Mouse (Mus musculus): ENCODE data around the gene Cse1l. TPM values are rescaled to one million over a fixed set of nuclear protein-coding genes. Genes with fewer than 3 reads are reported as not detected.

Cse1l gene
- total RNA-seq, 2 experiments from 2014 or later: 47.5 to 53.6 TPM

DNA sequence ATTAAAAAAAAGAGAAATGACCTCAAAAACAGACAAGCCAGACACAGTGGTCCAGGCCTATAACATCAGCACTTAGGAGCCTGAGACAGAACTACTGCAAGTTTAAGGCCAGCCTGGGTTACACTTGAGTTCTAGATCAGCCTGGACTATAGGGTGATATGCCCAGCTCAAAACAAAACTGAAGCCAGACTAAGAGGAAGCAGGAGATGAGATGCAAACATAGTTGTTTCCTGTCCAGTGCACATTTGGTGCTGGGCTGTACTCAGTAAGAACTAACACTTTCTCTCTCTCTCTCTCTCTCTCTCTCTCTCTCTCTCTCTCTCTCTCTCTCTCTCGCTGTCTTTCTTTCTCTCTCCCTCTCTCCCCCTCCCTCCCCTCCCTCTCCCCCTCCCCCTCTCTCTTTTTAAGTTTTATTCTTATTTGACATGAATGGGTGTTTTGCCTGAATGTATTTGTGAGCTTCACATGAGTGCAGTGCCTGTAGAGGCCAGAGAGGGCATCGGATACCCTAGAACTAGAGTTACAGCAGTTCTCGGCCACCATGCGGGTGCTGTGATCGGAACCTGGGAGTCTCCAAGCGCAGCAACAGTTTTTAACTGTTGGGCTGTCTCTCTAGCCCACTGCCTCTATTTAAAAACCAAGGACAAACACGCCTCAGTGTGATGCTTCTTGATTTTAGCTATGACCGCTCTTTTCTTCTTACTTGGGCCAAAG is 4.9 kb upstream of the Cse1l start:
- no peak for DNase-seq

DNA sequence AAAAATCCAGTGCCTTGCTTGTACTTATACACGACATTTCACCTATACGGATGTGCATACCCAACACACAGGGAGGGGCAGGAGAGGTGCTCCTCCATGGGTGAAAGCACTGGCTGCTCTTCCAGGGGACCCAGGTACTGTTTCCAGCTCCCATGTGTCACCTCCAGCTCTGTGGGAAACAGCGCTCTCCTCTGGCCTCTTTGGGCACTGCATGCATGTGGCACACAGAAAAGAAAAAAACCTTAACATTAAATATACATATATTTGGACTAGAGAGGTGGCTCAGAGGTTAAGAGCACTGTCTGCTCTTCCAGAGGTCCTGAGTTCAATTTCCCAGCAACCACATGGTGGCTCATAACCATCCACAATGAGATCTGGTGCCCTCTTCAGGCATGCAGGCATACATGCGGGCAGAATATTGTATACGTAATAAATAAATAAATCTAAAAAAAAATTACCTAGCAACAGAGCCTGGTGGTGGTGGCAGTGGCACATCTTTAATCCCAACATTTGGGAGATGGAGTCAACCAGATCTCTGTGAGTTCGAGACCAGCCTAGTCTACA is 2.0 kb upstream of the Cse1l start:
- DNase-seq: no peak

DNA sequence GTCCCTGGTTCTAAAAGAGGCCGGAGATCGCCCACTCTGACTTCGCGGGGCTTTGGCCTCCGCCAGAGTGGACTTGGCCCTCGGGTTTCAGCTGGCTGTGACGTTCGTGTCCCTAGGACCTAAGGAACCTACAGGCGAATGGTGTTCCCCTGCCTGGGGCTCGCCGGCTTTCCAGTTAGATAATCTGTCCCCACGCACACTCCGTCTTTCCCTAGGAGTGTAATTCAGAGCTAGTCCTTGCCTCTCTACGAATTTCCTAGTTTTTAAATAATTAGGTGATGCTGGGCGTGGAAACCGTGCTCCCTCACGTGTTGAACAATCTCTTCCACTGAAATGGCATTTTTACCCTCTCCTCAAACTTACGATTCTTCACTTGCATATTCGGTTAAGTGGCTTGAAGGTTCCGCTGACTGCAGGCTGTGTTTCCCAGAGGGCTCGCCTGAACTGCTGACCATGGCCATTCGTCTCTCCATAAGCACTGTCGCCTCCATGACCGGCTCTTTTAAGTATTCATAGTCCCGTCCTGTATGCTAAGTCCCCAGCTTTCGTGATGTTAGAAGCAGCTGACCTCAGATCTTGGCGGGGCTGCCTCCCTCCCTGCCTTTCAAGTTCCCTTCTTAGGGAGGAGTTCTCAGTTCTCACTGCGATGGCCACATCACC is 813 bp downstream of the Cse1l start:
- DNase-seq: peak; percentile 19

DNA sequence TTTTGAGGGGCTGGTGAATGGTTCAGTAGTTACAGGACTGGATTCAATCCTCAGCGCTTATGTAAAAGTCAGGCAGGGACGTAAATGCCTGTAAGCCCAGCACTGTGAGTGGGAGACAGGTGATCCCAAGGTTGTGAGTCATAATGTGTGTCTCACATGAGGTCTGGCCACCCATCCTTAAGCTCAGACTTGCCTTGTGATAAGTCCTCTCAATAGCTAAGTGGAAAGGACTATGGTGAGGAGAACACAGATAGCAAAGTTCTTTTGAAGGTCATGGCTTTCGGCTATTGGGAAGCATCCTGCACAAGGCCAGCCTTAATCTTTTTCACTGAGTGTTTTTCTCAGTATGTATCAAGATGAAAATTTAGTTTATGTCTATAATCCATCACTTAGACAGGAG is 3.9 kb downstream of the Cse1l start:
- DNase-seq: no peak

DNA sequence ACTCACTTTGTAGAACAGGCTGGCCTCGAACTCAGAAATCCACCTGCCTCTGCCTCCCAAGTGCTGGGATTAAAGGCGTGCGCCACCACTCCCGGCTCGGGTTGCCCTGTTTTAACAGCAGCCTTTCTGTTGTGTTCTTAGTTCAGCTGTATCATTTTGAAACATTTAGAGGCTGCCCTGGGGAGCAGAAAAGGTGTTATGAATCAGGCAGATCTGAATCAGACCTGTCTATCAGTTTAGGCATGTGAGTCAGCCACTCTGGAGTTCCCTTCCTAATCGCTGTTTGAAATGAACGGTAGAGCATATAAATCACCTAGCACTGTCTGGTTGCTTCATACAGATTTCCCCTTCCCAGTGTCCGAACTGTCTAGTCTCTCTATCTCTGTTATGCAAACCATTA is 4.7 kb downstream of the Cse1l start:
- DNase-seq: no peak

DNA sequence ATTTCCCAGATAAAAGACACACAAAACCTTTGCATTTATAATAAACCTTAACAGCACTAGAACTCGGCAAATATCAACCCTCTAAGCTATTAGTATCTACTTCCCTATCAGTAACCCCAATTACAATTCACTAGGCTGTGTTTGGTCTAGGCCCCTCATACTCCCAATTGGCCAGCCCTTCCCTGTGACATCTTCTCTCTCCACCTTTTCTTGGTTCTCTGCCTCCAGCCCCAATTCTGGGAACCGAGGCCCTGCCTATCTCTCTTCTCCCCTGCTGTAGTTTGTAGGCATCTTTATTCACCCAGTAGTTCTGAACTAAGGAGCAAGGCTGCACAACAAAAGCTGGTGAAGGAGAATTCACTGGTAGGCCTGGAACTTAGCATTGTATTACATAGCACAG is 18.1 kb downstream of the Cse1l start:
- DNase-seq: no peak

DNA sequence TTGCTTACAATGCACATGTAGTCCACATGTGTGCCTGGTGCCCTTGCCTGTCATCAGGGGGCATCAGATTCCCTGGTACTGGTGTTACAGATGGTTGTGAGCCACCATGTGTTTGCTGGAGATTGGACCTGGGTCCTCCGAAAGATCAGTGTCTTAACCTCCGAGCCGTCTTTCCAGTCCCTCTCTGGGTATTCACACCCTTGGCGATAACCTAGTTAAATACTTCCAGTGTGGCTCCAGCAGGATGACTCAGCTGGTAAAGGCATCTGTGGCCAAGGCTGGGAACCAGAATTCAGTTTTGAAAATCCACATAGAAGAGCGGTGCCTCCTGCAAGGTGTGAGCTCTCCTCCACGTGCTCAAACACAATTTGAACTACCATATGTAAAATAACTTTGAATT is 28.1 kb downstream of the Cse1l start:
- DNase-seq: no peak

DNA sequence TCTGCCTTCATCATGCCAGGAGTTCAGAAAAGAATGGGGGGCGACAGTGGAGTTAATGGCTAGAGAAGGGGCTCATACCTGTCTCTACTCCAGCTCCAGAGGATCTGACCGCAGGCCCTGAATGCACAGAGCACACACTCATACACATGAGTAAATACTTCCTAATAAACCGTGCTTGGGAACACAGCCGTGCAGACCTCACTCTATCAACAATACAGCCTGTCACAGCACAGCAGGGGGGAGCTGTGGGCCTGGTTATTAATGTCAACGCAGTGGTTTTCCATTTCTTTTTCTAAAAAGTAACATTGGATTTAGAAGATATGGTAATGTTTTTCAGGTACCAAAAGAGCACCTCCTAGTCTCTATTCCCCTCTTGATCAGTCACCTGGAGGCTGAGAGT is 28.6 kb downstream of the Cse1l start:
- no peak for DNase-seq

DNA sequence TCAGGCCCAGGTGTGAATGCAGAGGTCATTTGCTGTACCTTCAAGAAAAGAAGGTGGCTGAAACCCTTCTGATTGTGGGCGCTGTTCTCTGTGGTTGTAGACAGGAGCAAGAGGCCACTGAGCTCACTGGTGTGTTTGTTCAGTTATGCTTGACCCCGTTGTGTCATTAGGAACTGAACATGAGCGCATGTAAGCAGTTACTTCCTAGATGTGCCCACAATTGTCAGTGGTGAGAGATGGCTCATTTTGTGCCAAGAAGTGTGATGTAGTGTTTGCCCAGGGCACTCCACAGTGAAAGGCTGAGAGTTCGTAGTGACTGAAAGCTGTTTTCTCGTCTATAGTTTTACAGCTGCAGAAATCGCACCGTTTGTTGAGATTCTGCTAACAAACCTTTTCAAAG is 29.7 kb downstream of the Cse1l start:
- no peak for DNase-seq

DNA sequence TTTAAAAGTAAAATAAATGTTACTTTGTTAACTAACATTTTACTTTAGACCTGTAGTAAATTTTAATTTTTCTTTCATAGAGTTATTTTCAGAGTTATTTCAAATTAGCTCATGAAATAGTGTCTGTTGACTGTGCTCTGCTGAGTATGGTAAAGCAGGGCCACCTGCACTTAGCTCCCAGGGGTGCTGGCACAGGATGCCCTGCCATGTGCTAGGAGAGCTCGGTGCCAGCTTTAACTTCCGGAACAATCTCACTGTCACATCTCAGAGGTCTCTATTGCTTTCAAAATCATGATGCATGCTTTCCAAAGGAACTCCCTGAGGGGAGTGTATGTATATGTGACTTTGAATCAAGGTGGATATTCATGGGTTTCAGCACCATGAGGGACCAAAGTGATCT is 30.3 kb downstream of the Cse1l start:
- DNase-seq: no peak

DNA sequence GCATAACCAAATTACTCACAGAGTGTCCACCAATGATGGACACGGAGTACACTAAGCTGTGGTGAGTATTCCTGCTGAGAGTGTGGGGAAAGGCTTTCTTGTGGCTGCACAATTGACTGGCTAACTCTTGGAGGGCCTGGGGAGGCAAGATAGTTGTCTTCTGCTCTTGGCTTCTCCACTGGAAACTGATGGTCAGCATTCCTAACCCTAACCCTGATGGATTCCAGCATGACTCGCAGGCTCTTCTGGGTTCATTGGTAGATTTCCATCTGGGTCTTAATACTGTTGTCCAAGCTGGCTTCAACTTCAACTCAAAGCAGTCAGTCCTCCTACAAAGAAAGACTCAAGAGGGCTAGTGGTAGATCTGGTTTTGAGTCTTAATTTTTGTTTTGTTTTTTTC is 37.3 kb downstream of the Cse1l start:
- DNase-seq: no peak

DNA sequence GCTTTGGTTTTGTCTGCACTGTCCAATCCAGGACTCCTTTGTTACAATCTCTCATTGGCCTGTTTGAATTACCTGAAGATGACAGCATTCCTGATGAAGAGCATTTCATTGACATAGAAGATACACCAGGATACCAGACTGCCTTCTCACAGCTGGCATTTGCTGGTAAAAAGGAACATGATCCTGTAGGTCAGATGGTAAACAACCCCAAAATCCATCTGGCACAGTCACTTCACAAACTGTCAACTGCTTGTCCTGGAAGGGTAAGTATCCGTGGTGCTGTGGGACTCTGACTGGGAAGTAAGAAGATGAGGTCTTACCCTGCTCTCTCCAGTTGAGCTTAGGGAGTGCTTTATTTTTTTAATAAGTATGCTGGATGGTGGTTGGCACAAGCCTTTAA is 38.5 kb downstream of the Cse1l start:
- DNase-seq: no peak

DNA sequence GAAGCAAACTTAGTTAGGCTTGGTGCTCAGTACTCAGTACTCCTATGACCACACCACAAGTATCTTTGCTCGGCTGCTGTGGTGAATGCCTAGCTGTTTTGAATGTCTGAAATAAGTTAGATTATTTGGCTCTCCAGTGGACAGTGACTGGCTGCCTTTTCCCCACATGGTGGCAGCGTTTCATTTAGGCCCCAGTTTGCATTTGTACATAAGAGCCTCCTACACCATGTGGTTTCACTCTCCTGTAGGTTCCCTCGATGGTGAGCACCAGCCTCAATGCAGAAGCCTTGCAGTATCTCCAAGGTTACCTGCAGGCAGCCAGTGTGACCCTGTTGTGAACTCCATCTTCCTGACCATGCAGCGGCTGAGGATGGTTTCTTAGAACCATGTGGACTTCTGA is 39.6 kb downstream of the Cse1l start:
- peak; percentile 27 for DNase-seq

DNA sequence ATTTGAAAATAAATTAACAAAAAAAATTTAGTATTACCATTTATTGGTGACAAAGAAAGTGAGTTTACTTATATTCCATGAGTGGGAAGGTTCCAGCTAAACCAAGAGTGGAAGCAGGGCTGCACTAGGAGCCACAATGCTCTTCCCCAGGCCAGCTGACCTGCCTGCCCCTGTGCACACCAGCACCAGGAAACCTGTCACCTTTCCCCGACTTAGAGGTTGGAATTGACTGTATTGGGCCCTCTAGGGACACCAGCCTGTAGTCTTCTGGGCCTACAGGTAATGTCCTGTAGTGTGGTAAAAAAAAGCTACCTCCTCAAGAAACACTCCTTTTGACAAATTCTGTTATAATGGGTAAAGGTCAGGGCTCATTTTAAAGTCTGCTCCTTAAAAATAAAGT is 42.4 kb downstream of the Cse1l start:
- DNase-seq: no peak

DNA sequence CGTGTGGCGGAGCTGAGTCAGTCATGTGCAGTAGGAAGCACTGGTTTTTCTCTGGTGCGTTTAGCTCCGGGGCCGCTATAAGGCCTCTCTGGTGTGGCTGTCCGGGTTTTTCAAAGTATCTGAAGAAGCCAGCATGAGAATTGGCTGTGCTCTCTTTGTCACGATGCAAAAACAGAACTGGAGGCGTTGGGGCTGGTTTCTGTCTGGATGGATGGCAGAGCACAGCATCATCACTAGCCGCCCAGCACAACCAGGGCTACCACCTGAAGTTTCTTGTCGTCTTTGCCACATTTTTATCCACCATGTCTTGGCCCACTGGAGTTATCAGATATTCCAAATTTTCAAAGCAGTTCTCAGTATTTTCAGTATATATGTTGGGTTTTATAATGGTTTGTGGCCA is 43.1 kb downstream of the Cse1l start:
- DNase-seq: no peak

DNA sequence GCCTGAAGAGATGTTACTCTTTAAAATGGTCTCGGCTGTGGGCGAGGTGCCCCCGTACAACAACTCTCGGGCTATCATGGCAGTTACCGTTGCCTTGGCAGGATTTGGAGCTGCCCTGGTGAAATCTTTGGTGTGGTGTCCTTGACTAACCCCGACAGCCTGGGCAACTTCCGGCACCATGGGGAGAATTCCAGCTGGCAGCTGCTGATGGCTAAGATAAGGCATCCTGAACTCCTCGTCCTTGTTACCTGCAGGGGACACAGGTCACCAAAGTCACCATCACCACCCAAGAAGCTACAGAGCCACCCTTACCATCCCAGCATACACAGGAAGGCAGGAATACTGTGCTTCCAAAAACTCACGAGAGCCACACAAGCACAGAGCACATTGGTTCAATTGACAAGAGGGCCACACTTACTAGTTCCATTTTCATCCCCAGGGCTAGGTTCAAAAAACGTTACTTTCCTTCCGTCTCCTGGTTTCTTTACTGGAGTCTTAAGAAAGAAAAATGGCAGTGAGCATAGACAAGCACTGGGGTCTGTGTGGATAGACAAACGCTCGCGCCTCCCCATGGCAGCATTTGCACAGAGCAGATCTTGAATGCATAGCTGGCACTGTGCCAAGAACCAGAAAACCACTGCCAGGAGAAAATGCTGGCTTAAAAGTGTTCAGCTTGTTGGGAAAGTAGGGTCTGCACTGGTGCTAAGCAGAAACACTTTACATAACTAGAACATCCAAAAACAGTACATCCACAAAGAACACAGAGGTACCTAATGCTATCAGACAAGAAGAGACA is 45.2 kb downstream of the Cse1l start:
- peak; percentile 47 for DNase-seq

DNA sequence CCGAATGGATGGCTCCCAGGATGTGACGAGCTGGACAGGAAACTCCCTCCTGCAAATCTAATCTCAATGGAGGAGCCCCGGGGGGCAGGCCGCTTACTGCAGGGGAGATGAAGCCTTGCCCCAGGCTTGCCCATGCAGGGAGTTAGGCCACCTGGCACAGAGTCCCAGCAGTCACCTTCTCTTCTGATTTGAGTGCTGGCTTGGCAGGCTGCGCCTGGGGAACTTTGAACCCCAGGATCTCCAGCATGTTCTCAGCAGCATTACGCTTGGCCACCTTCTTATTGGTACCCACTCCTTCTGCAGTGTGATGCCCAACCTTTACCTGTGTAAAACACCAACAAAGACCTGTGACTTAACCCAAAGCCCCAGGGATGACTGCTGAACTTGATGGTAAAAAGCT is 46.3 kb downstream of the Cse1l start:
- no peak for DNase-seq

DNA sequence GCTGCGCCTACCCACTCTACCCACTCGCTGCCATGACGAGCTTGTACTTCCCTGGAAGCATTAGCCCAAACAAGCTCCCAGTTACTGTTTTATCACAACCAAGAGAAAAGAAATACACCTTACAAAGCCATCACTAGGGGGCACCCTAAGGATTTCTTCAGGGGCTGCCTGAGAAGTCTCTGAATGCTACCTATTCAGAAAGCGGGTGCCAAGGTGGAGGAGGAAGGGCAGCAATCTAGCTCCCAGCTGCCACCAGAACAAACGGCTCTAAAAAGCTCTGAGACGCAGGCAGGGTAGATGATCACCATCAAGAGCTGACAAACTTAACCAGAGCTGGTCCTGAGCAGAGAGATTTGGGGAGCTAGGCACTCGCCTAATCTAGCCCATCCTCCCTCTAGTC is 51.0 kb downstream of the Cse1l start:
- peak; percentile 64 for DNase-seq

DNA sequence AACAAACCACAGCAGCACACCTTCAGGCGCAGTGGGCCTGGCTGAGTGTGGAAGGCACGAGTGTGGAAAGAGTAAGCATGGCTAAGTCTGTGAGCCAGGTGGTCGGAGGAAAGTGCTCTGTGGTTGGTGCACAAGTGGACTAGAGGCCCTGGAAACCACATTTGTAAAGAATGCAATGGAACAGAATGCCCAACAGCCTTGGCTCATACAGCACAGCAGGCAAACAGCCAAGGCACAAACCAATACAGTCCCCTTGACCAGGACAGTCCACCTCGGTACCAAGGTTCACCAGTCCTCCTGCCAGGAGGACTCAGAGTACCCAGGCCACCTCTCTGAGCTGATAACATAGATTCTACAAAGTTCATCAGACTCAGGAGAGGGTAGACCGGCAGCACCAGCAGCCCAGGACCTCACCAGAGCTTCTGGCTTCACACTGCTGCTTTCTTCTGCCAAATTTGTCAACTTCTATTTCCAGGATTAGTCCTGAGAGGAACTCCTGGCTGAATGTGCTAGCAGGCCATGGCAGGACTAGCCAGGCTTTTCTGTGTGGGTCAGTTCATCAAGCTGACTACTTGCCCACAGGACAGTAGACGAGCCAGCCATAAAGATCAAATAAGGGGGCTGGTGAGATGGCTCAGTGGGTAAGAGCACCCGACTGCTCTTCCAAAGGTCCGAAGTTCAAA is 54.9 kb downstream of the Cse1l start:
- DNase-seq: peak; percentile 53

DNA sequence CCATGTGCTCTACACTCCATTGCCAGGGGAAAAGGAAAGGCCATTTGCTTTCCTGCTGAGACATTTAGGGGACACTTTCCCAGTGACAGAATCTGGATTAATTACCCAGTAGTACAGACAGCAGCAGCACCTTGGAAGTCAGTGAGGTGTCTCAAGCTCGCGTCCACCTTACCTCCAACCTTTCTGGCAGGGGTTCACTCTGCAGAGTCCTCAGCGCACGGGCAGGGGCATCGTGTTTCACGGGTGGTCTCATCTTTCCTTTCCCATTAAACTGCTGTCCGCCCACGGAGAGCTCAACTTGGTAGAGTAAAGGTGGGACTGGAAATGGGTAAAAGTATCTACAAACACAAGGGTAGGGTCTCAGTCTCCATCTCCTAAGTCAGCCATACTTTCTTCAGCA is 57.4 kb downstream of the Cse1l start:
- no peak for DNase-seq

DNA sequence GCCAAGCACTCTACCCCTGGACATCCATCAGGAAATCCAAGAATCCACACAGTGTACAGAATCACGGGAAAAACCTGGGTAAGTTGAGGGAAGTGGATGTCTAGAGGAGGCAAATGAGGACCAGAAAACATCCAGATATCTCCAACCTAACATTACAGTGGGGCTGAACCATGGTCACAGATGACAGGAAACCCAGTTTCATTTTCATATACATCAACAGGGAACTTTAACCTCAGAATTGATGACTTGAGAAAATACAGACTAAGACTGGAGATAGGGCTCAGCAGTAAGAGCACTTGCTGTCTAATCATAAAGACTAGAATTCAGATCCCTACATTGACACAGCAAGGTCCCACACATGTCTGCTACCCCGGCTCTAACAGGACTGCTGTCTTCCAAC is 58.9 kb downstream of the Cse1l start:
- no peak for DNase-seq

DNA sequence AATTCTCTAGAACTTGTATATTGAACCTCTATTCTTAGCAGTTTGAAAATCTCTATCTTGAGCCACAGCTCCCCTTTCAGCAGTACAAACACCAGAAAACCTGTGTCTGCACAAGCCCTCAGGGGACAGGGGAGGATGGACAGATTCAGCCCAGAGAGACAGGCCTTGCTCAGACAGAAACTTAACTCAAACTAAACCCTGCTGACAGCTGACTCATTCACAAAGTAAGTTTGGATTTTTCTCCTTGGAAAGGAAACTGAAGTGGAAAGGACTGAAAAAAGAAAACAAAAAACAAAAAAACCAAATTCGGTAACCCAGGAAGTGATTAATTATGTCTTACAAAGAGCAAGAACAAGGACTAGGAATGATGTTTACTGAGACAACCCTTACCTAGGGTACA is 67.3 kb downstream of the Cse1l start:
- DNase-seq: no peak
